Mouse (Mus musculus) erythroblast, embryonic 14.5 days (primary cell): Measurements from ENCODE around the gene Pik3r1.

Experiments
- GATA1 ChIP-seq: IDR thresholded peaks from 2 replicates; pipeline ENCODE4 v1.6.1; 2012; ENCODE audit warnings: low read length, inconsistent platforms, mixed read lengths
- TAL1 ChIP-seq: IDR thresholded peaks from 3 replicates; pipeline ENCODE4 v1.6.1; 2012; ENCODE audit warnings: low read length, inconsistent platforms, mixed read lengths

DNA sequence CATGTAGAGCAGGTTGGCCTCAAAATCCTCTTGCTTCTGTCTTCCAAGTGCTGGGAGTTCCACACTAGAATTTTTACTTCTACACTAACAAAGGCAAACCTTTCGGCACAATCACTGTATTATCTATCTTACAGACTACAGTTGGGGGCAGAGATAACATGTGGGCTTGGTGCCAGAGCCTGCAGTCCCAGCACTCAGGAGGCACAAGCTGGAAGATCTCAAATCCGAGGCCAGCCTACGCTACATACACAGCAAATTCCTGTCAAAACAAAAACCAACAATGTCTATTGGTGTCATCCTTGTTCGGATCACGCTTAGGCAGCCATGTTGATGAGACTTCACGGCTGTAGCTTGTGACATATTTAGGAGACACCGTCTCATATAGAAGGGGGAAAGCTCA is 36.2 kb downstream of the Pik3r1 start:
- no peak for TF ChIP-seq TAL1
- no peak for TF ChIP-seq GATA1
